Mouse (Mus musculus): ENCODE measurements around the gene Igf2bp3. TPM values are rescaled to one million over a fixed set of nuclear protein-coding genes. Genes with fewer than 3 reads are reported as not detected.
A peak's percentile ranks its signal among the peaks of the same experiment; 100 is the strongest.

Igf2bp3 gene
- total RNA-seq, 1 experiment from 2014 or later = 0.18 TPM

DNA sequence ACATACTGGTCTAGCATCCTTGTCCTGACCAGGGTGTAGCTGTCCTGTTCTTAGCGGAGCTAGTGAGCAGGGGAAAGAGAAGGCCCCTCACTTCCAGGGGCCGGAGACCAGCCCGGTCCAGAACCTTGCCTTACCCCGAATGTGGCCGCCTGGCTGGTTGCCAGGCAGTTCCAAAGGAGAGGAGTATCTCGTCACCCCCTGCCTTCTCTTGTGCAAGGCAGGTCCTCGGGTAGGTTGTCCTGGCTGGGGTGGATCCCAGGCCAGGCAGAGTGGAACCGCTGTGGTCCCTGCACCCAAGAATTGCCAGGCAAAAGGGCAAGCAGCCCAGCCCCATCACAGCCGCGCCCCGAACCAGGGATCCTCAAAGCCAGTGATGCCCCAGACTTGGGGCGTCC, 177.5 kb downstream of the Igf2bp3 start:
- ATAC-seq (replicated peaks; ENCODE audit: low read depth, poor library complexity, severe bottlenecking) = no peak

DNA sequence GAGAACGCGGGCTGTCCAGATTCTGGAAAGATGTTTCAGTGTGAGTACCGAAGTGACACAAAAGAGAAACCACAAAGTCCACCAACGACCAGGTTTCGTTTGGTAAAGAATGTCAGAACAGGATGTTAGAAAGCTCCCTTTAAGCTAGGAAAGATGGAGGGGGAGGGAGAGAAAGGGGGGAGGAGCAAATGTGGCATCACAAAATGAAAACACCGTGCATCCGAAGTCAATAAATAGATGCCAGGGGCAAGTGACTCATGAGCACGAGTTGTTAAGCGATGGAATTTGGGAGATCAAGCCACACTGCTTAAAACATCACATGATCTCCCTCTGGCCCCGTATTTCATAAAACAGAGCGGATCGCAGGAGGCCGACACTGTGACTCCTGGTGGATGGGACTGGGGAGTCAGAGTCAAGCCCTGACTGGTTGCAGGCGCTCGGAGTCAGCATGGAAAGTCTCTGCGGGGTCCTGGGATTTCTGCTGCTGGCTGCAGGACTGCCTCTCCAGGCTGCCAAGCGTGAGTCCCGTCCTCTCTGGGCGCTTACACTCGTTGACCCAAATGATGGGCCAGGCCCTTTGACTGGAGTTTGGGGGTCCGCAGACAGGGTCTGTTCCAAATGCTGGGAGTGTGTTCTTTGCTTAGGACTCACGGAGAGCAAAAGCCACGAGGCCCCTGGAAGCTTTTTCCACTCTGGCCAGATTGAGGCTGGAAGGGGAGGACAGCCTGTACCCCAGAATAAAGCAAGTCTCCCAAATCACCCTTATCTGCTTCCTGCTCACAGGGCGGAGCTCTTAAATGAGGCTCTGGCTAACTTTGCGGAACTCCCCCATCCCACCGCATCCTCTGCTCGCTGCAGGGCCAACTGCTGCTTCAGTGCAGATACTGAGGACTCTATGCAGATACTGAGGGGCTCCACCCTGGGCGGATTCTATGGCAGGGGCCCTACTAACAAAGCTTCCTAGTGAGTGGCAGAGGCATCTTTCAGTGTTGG, 178.2 kb downstream of the Igf2bp3 start, which contains the start of gene Gpnmb:
Gpnmb (plus strand) TSS at position 272 of the 993 bp plus-strand sequence.
- peak; percentile 86 for ATAC-seq (replicated peaks; ENCODE audit: low read depth, poor library complexity, severe bottlenecking)

Other genes starting within 250 kb of the Igf2bp3 start
- not detected in 2 replicates for gene Doxl2, start 240.0 kb downstream of the Igf2bp3 start, total RNA-seq (2017)
- not detected in 2 replicates for gene Svs1, start 228.1 kb downstream of the Igf2bp3 start, total RNA-seq (2017)
- 0.27 TPM in 1 of 2 replicates, not detected in the other for gene Gpnmb, start 178.4 kb downstream of the Igf2bp3 start, total RNA-seq (2017)
- gene Malsu1, start 141.2 kb downstream of the Igf2bp3 start, total RNA-seq (2017) = 12.5 and 48.2 TPM in 2 replicates
- gene Tra2a, start 49.1 kb upstream of the Igf2bp3 start, total RNA-seq (2017) = 160 and 162 TPM in 2 replicates
- gene Ccdc126, start 104.3 kb upstream of the Igf2bp3 start, total RNA-seq (2017) = 0.58 and 5.1 TPM in 2 replicates
- gene Fam221a, start 152.8 kb upstream of the Igf2bp3 start, total RNA-seq (2017) = 3.2 and 4.0 TPM in 2 replicates
- not detected in 2 replicates for gene Stk31, start 180.6 kb upstream of the Igf2bp3 start, total RNA-seq (2017)